Mouse (Mus musculus) spleen, adult 2 months (tissue): ENCODE results near the gene Ptpn4.
A peak's percentile ranks its signal among the peaks of the same experiment; 100 is the strongest.

ENCODE experiments used
- CTCF ChIP-seq: fragments of 200-500 bp; IDR thresholded peaks from 2 replicates; pipeline ENCODE4 v1.5.1; 2011; ENCODE audit warnings: mild to moderate bottlenecking, inconsistent platforms; ENCODE audit not compliant: insufficient read depth, insufficient read length, insufficient replicate concordance; ENCODE audit errors: extremely low read depth
- POLR2A ChIP-seq: fragments of 200-500 bp; IDR thresholded peaks from 2 replicates; pipeline ENCODE4 v1.6.1; 2011; ENCODE audit warnings: low read depth, low read length, inconsistent platforms

DNA sequence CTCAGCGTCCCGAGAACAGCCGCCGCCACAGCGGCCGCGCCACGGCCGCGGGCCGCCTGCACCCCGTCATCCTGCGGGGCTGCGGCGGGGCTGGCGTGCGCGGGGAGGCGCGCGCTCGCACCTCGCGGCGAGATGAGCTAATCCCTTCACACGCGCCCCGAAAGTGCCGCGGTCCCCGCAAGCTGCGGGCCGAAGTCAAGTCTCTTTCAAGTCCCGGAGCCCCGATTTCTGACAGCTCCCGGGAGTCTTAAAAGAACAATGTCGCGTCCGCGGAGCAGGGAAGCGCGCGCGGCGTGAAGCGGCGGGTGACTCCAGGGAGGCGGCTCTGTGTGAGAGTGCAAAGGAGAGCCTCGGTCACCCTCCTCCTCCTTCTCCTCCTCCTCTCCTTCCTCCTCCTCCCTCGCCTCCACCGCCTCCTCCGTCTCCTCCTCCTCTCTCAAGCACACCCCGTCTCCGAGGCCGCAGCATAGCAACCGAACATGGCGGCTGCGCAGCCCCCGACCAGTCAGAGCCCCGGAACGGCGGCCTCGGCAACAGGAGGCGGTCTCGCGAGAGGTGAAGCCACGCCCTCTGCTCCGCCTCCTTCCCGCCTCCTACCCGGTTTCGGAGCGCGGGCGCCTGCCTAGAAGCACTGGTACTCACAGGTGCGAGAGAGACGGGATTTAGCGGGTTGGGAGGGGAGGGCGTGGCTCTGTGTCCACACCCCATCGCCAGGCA is at the start of gene Ptpn4:
- TF ChIP-seq CTCF: no peak
- TF ChIP-seq POLR2A: peak; percentile 41; the same call in 1 of the 2 replicates
